Mouse (Mus musculus) hematopoietic stem cell, adult 5-6 weeks (primary cell): Measurements from ENCODE around the gene Pdk3. TPM values are rescaled to one million over a fixed set of nuclear protein-coding genes. Genes with fewer than 3 reads are reported as not detected.

Source experiments
- ATAC-seq, 2 experiments: fragments of 125-278 bp in 1 of 2; replicated peaks in 1 of 2; 2 replicates each; pipeline ENCODE4 v1.8.0; 2016 to 2017; ENCODE audit warnings: inconsistent platforms in 2 of 2, mild to moderate bottlenecking in 2 of 2, moderate number of reproducible peaks in 2 of 2, low read depth in 1 of 2, moderate TSS enrichment in 1 of 2; ENCODE audit not compliant: low FRiP score in 2 of 2, poor library complexity in 2 of 2, severe bottlenecking in 2 of 2, insufficient read depth in 1 of 2, low TSS enrichment in 1 of 2
- total RNA-seq: library from RNA; stranded (forward); fragments of 172-1452, 232-1000 nt; gene quantifications from 2 replicates; pipeline ENCODE4 v1.2.3, GENCODE M21; 2017

Pdk3 gene
- total RNA-seq, 1 experiment from 2014 or later = 83.6 TPM

DNA sequence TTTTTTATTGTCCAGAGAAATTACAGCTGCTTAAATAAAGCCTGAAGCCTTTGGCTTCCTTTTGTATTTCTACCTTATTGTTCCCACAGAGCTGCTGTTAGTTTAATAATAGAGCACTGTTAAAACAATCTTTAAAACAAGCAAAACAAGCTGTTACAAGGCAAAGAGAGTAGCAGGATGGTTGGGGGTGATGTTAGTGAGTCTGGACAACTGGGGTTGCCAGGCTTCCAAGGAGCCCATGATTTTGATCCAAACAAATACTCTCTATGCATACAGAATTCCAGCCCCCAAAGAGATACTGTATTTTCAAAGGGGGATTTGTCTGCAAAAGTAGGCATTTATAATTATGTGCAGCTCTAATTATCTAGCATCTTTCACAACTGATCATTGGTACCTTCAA lies 99.6 kb downstream of the Pdk3 start:
- ATAC-seq = no peak

DNA sequence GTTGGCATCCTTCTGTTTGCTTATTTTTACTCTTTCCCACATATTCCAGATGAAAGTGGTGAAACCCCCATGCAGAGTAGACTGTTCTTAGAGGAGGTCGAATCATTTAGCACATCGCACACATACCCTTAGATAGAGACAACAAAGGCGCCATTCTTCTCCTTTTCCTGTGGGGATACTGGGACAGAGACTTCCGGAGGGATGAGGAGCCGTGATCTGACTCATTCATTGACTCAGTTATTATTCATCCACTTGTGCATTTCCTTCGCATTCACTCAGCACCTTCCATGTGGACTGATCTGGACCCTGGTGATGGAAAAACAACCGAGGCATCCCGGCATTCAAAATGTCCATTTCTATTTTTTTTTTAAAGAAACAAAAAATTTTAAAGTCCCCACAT lies 101.1 kb downstream of the Pdk3 start:
- no peak for ATAC-seq

DNA sequence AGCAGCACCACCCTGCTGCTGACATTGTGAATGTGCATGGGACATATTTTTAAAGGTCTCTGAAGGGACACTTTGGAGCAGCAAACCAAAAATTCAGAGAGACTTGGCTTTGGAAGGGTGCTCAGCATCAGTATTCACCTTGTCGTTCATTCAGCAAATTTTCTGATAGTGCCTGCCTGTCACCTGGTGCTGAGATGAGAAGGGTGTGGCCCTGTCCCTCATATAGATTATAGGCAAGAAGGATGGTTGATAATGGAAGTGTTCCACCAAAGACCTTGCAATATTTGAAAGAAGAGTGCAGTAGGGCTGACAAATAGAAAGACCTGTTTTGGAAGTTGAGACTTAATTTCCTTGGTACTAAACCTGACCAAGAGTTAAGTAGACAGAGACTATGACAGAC lies 102.5 kb downstream of the Pdk3 start:
- ATAC-seq = no peak

Other genes starting within 250 kb of the Pdk3 start
- 118 and 133 TPM in 2 replicates for gene Pola1, start 200.0 kb downstream of the Pdk3 start, total RNA-seq
- gene Pcyt1b, start 177.3 kb downstream of the Pdk3 start, total RNA-seq = 4.4 and 8.0 TPM in 2 replicates
- gene AU015836, start 136.5 kb upstream of the Pdk3 start, total RNA-seq = not detected in 2 replicates